Mouse (Mus musculus) inflammation-experienced regulatory T-cells (primary cell): ENCODE results near the gene Cyp4a31. TPM values are rescaled to one million over a fixed set of nuclear protein-coding genes. Genes with fewer than 3 reads are reported as not detected.

Experiments
- polyA plus RNA-seq, 2 experiments: library from polyadenylated mRNA; unstranded; fragments of 100-300 nt; shearing (Covaris generic); gene quantifications; one replicate each; pipeline ENCODE4 v1.2.1; 2017

Cyp4a31 gene
- polyA plus RNA-seq: under 1 TPM; 0.14 to 0.48 TPM

GRCm38 (mm10) chr4:115563401-115563800 lies at the start of gene Cyp4a31:
Gene Cyp4a31 (plus strand): TSS chr4:115563649.

GRCm38 (mm10) chr4:115518000-115518399 lies 45.4 kb upstream of the Cyp4a31 start, which contains the start of gene Cyp4a10:
Gene Cyp4a10 (plus strand): TSS chr4:115518264.

GRCm38 (mm10) chr4:115600611-115601010 lies 37.2 kb downstream of the Cyp4a31 start, which contains the start of gene Cyp4a32:
Gene Cyp4a32 (plus strand): TSS chr4:115600969.

Other genes starting within 250 kb of the Cyp4a31 start
- under 1 TPM in 1 of 2 experiments, not detected in 1; 0.06 TPM for gene Cyp4a12b, start 152.0 kb upstream of the Cyp4a31 start, polyA plus RNA-seq
- under 1 TPM in 1 of 2 experiments, not detected in 1; 0.20 TPM for gene Cyp4a30b, start 111.0 kb upstream of the Cyp4a31 start, polyA plus RNA-seq
- not detected for gene Cyp4a14, start 67.5 kb upstream of the Cyp4a31 start, polyA plus RNA-seq
- not detected for gene Cyp4a10, start 45.4 kb upstream of the Cyp4a31 start, polyA plus RNA-seq
- gene Cyp4a32, start 37.3 kb downstream of the Cyp4a31 start, polyA plus RNA-seq: not detected
- gene Cyp4b1, start 84.1 kb downstream of the Cyp4a31 start, polyA plus RNA-seq: under 1 TPM in 1 of 2 experiments, not detected in 1; 0.24 TPM
- gene Efcab14, start 174.1 kb downstream of the Cyp4a31 start, polyA plus RNA-seq: 10 to 100 TPM; 58.4 to 59.8 TPM
- under 1 TPM in 1 of 2 experiments, not detected in 1; 0.47 TPM for gene Tex38, start 217.4 kb downstream of the Cyp4a31 start, polyA plus RNA-seq
- 10 to 100 TPM; 40.1 to 46.2 TPM for gene Atpaf1, start 221.2 kb downstream of the Cyp4a31 start, polyA plus RNA-seq